Mouse (Mus musculus) midbrain, embryonic 15.5 days (tissue): Measurements from ENCODE around the gene Cfap45. TPM values are rescaled to one million over a fixed set of nuclear protein-coding genes. Genes with fewer than 3 reads are reported as not detected.
A peak's percentile ranks its signal among the peaks of the same experiment; 100 is the strongest.

ENCODE experiments used
- ATAC-seq: fragments of 200-750 bp; cut with Nextera tagmentation; replicated peaks from 2 replicates; pipeline ENCODE4 v1.8.0; 2017; ENCODE audit warnings: moderate TSS enrichment
- H3K27ac ChIP-seq: fragments of 300-500 bp; sonication (generic); 2 replicates; pipeline ENCODE4 v1.5.1; 2015; ENCODE audit warnings: mild to moderate bottlenecking, inconsistent platforms
- H3K27me3 ChIP-seq: fragments of 300-500 bp; sonication (generic); replicated peaks from 2 replicates; pipeline ENCODE4 v1.6.1; 2015; ENCODE audit warnings: inconsistent platforms
- H3K36me3 ChIP-seq: fragments of 300-500 bp; sonication (generic); replicated peaks from 2 replicates; pipeline ENCODE4 v1.6.1; 2015; ENCODE audit warnings: inconsistent platforms
- H3K4me1 ChIP-seq: fragments of 300-500 bp; sonication (generic); 2 replicates; pipeline ENCODE4 v1.6.1; 2015; ENCODE audit warnings: inconsistent platforms
- H3K4me2 ChIP-seq: fragments of 300-500 bp; sonication (generic); 2 replicates; pipeline ENCODE4 v1.6.1; 2015; ENCODE audit warnings: inconsistent platforms, mild to moderate bottlenecking, moderate library complexity
- H3K4me3 ChIP-seq: fragments of 300-500 bp; sonication (generic); 2 replicates; pipeline ENCODE4 v1.5.1; 2015; ENCODE audit warnings: mild to moderate bottlenecking, inconsistent platforms
- H3K9ac ChIP-seq: fragments of 300-500 bp; sonication (generic); 2 replicates; pipeline ENCODE4 v1.6.1; 2015; ENCODE audit warnings: mild to moderate bottlenecking, inconsistent platforms
- H3K9me3 ChIP-seq: fragments of 300-500 bp; sonication (generic); 2 replicates; pipeline ENCODE4 v1.6.1; 2016; ENCODE audit warnings: inconsistent platforms
- WGBS: fragments of 180-500 bp; shearing (Covaris S2); methylation state at CpG from one replicate; pipeline ENCODE4 v1.1.7; 2015; ENCODE audit warnings: mixed read lengths; 5-methylcytosine and 5-hydroxymethylcytosine counted together
- polyA plus RNA-seq: library from polyadenylated mRNA; unstranded; fragments of >200 nt; fragmentation: Nextera tagmentation; extraction: Ambion mirVana; gene quantifications from 2 replicates; pipeline ENCODE4 v1.2.1, GENCODE M21; 2015

Cfap45 gene
- polyA plus RNA-seq, 1 experiment from 2014 or later, result 3.7 TPM

DNA sequence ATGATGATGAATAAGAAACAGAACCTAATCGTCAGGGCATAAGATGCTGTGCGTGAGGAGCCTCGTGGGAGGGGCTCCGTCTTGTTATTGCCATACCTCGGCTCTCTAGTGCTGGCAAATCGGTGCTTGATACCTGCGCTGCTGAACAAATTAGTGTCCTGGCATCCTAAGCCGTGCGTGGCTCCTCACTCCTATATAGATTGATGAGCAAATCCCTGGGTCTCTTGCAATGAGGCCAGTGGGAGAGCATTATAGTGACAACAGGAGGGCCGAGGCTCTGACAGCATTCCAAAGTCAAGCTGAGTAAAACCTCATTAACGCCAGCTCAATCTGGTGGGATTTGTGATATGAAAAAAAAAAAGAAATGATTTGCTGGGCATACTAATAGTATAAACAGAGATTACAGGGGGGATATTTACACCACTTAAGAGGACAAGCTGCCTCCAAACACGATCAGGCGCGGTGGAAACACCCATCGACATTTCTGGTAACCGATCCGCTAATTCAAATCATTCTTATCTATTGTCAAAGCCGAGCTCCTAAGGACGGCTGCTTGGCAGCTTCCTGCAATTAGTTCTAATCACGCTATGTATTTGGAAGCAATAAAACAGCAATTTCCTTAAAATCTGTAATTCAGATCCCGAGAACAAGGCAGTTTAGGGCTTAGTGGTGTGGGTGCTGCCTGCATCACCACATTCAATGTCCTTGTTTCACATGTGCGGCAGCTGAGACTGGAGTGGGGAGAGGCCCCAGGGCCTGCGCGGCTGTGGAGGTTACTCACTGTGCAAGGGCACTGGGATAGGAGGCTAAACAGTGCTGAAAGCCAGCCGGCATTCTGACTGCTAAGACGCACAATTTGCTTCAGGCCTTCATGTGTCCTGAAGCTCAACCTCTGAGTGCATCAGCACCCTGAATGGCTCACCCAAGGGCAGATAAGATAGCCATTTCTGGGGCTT lies 65.3 kb downstream of the Cfap45 start:
- H3K9ac ChIP-seq, result peak overlapping the region; percentile 20; the same call in 1 of the 2 replicates
- H3K27me3 ChIP-seq, result peaks cover 6% of the 10 kb centered on the region
- ATAC-seq, result peak; percentile 78
- H3K36me3 ChIP-seq, result no peaks in the 10 kb centered on the region
- H3K4me3 ChIP-seq, result no peak overlapping the region
- 13% methylated on average over 26 of the region's 26 CpGs for WGBS
- H3K4me2 ChIP-seq, result peak overlapping the region; percentile 32
- no peaks in the 10 kb centered on the region for H3K9me3 ChIP-seq
- peaks cover 13% of the 10 kb centered on the region for H3K4me1 ChIP-seq
- 0 out of 2 replicates have a peak overlapping the region, but pooled peaks have one; percentile 18 for H3K27ac ChIP-seq

GRCm38 (mm10) chr1:172590385-172590784 lies 69.8 kb downstream of the Cfap45 start, which contains the start of gene Slamf8:
Slamf8 (minus strand) TSS chr1:172590568.
- Histone ChIP-seq H3K4me3 (no peak within 1 kb of the TSS), H3K9me3 (no peaks in the 10 kb centered on the region), H3K4me1 (peaks cover 11% of the 10 kb centered on the region), H3K4me2 (no peak within 1 kb of the TSS), H3K27ac (no peak within 1 kb of the TSS), H3K36me3 (no peaks in the 10 kb centered on the region), H3K27me3 (no peaks in the 10 kb centered on the region), H3K9ac (no peak within 1 kb of the TSS)
- no peak for ATAC-seq
- 79% methylated on average over 7 of the region's 7 CpGs for WGBS

- no peaks in the 10 kb centered on the region for H3K27me3 ChIP-seq
- no peak overlapping the region for H3K27ac ChIP-seq
- H3K9me3 ChIP-seq, result no peaks in the 10 kb centered on the region
- H3K9ac ChIP-seq, result no peak overlapping the region
- 74% methylated on average over 3 of the region's 3 CpGs for WGBS
- no peak overlapping the region for H3K4me3 ChIP-seq
- H3K4me2 ChIP-seq, result no peak overlapping the region
- no peaks in the 10 kb centered on the region for H3K36me3 ChIP-seq
- no peaks in the 10 kb centered on the region for H3K4me1 ChIP-seq
- ATAC-seq, result no peak
Measured at GRCm38 (mm10) chr1:172593321-172593720, 72.7 kb downstream of the Cfap45 start.

GRCm38 (mm10) chr1:172593956-172594355 lies 73.4 kb downstream of the Cfap45 start:
- 94% methylated on average over 2 of the region's 2 CpGs for WGBS
- Histone ChIP-seq H3K4me2 (no peak overlapping the region), H3K27me3 (no peaks in the 10 kb centered on the region), H3K4me1 (no peaks in the 10 kb centered on the region), H3K9me3 (no peaks in the 10 kb centered on the region), H3K4me3 (no peak overlapping the region), H3K36me3 (no peaks in the 10 kb centered on the region), H3K9ac (no peak overlapping the region), H3K27ac (no peak overlapping the region)
- ATAC-seq, result no peak

DNA sequence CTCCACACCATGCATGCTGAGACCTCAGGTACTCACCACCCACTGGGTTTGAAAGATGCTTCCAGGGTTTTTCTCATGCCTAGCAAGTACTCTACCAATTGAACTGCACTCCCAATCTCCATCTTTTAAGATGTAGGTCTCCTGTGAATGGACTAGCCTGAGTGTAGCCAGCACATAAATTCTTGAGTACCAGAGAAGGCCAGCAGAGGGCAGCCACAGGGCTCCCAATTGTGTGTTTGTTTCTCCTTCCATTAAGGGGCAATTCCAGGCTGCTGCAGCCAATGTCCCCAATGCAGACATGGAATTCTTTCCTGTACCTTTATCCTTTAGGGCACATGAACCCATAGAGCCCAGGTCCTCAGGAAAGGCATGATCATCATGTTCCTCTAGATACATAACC lies 73.9 kb downstream of the Cfap45 start:
- Histone ChIP-seq H3K36me3 (no peaks in the 10 kb centered on the region), H3K9ac (no peak overlapping the region), H3K4me1 (no peaks in the 10 kb centered on the region), H3K9me3 (no peaks in the 10 kb centered on the region), H3K4me3 (no peak overlapping the region), H3K27ac (no peak overlapping the region), H3K27me3 (no peaks in the 10 kb centered on the region), H3K4me2 (no peak overlapping the region)
- no peak for ATAC-seq

Other genes with a start within 250 kb of the Cfap45 start
- 56.5 and 63.1 TPM in 2 replicates for gene Atp1a2, start 222.7 kb upstream of the Cfap45 start, polyA plus RNA-seq
- gene Kcnj9, start 191.5 kb upstream of the Cfap45 start, polyA plus RNA-seq, result 5.6 and 5.9 TPM in 2 replicates
- 1.8 TPM in 2 replicates for gene Kcnj10, start 179.6 kb upstream of the Cfap45 start, polyA plus RNA-seq
- 4.0 and 4.1 TPM in 2 replicates for gene Pigm, start 144.3 kb upstream of the Cfap45 start, polyA plus RNA-seq
- 0.13 and 0.47 TPM in 2 replicates for gene Slamf9, start 45.4 kb upstream of the Cfap45 start, polyA plus RNA-seq
- gene Igsf9, start 39.0 kb upstream of the Cfap45 start, polyA plus RNA-seq, result 80.6 and 83.2 TPM in 2 replicates
- 57.2 and 58.7 TPM in 2 replicates for gene Tagln2, start 20.8 kb upstream of the Cfap45 start, polyA plus RNA-seq
- 0.32 and 0.37 TPM in 2 replicates for gene Vsig8, start 35.1 kb downstream of the Cfap45 start, polyA plus RNA-seq
- gene Slamf8, start 69.8 kb downstream of the Cfap45 start, polyA plus RNA-seq, result not detected in 2 replicates
- 0.17 and 0.19 TPM in 2 replicates for gene Fcrl6, start 81.8 kb downstream of the Cfap45 start, polyA plus RNA-seq
- 6.4 and 6.8 TPM in 2 replicates for gene Dusp23, start 112.2 kb downstream of the Cfap45 start, polyA plus RNA-seq
- gene Crp, start 177.3 kb downstream of the Cfap45 start, polyA plus RNA-seq, result 0.13 TPM in 1 of 2 replicates, not detected in the other